Mouse (Mus musculus) MEL (cell line): ENCODE results near the gene Tmem30b. TPM values are rescaled to one million over a fixed set of nuclear protein-coding genes. Genes with fewer than 3 reads are reported as not detected.

Experiments used
- DNase-seq: peaks from one replicate; pipeline ENCODE4 v3.0.0; 2011; ENCODE audit warnings: low read depth, low spot score
- H3K27ac ChIP-seq: 2 replicates; pipeline ENCODE4 v1.5.1; 2012; ENCODE audit warnings: low read depth, mild to moderate bottlenecking, control low read depth, low read length, moderate library complexity; ENCODE audit not compliant: control insufficient read depth
- H3K27me3 ChIP-seq, 2 experiments: fragments of 150-350 bp in 1 of 2; sonication (generic) in 1 of 2; 2 replicates each; pipeline ENCODE4 v1.6.1; 2012; ENCODE audit warnings: low read length in 2 of 2, mild to moderate bottlenecking in 2 of 2, improper control_type of control experiment in 1 of 2, moderate library complexity in 1 of 2; ENCODE audit not compliant: insufficient read depth in 2 of 2, control insufficient read depth in 1 of 2
- H3K36me3 ChIP-seq, 2 experiments: 2 replicates each; pipeline ENCODE4 v1.6.1; 2012 to 2014; ENCODE audit warnings: low read length in 2 of 2, improper control_type of control experiment in 1 of 2, inconsistent platforms in 1 of 2, mild to moderate bottlenecking in 1 of 2; ENCODE audit not compliant: insufficient read depth in 2 of 2, control insufficient read depth in 1 of 2
- H3K4me1 ChIP-seq, 2 experiments: fragments of 150-350 bp in 1 of 2; sonication (generic) in 1 of 2; 2 replicates each; pipeline ENCODE4 v1.6.1; 2012; ENCODE audit warnings: low read length in 2 of 2, improper control_type of control experiment in 1 of 2, mild to moderate bottlenecking in 1 of 2; ENCODE audit not compliant: insufficient read depth in 2 of 2, control insufficient read depth in 1 of 2
- H3K4me3 ChIP-seq, 2 experiments: fragments of 150-350 bp in 1 of 2; sonication (generic) in 1 of 2; 2 replicates each; pipeline ENCODE4 v1.5.1; 2012; ENCODE audit warnings: low read depth in 2 of 2, low read length in 2 of 2, mild to moderate bottlenecking in 2 of 2, moderate library complexity in 2 of 2, control low read depth in 1 of 2, improper control_type of control experiment in 1 of 2; ENCODE audit not compliant: control insufficient read depth in 1 of 2, insufficient read depth in 1 of 2
- H3K79me2 ChIP-seq: 2 replicates; pipeline ENCODE4 v1.6.1; 2012; ENCODE audit warnings: mild to moderate bottlenecking, low read length, moderate library complexity; ENCODE audit not compliant: control insufficient read depth, poor library complexity, insufficient read depth
- H3K9ac ChIP-seq: 2 replicates; pipeline ENCODE4 v1.6.1; 2012; ENCODE audit warnings: low read depth, mild to moderate bottlenecking, control low read depth, low read length, moderate library complexity; ENCODE audit not compliant: control insufficient read depth, poor library complexity, severe bottlenecking
- H3K9me3 ChIP-seq: fragments of 150-350 bp; sonication (generic); replicated peaks from 2 replicates; pipeline ENCODE4 v1.6.1; 2012; ENCODE audit warnings: mild to moderate bottlenecking, low read length, improper control_type of control experiment, moderate library complexity; ENCODE audit not compliant: insufficient read depth
- CTCF ChIP-seq, 3 experiments: IDR thresholded peaks in 2 of 3; conservative IDR thresholded peaks in 1 of 3; 2 replicates each; pipeline ENCODE4 v1.5.1; 2011 to 2012; ENCODE audit warnings: low read length in 3 of 3, low read depth in 2 of 3, mild to moderate bottlenecking in 2 of 3, improper control_type of control experiment in 1 of 3, inconsistent platforms in 1 of 3, mixed read lengths in 1 of 3, moderate library complexity in 1 of 3; ENCODE audit not compliant: control insufficient read depth in 1 of 3, insufficient read depth in 1 of 3, poor library complexity in 1 of 3, severe bottlenecking in 1 of 3
- E2F4 ChIP-seq: IDR thresholded peaks from 2 replicates; pipeline ENCODE4 v1.6.1; 2011; ENCODE audit warnings: low read depth, low read length, improper control_type of control experiment, borderline replicate concordance
- EP300 ChIP-seq, 2 experiments: IDR thresholded peaks; 2 replicates each; pipeline ENCODE4 v1.6.1; 2011; ENCODE audit warnings: improper control_type of control experiment in 2 of 2, low read length in 2 of 2, low read depth in 1 of 2, mild to moderate bottlenecking in 1 of 2
- HCFC1 ChIP-seq: IDR thresholded peaks from 2 replicates; pipeline ENCODE4 v1.6.1; 2012; ENCODE audit warnings: low read depth, mild to moderate bottlenecking, inconsistent platforms, low read length, improper control_type of control experiment, moderate library complexity
- MAZ ChIP-seq: IDR thresholded peaks from 2 replicates; pipeline ENCODE4 v1.6.1; 2012; ENCODE audit warnings: low read depth, mild to moderate bottlenecking, inconsistent platforms, low read length, improper control_type of control experiment
- MEF2A ChIP-seq: IDR thresholded peaks from 2 replicates; pipeline ENCODE4 v1.6.1; 2014; ENCODE audit warnings: low read depth, mild to moderate bottlenecking, inconsistent platforms, low read length, improper control_type of control experiment; ENCODE audit not compliant: poor library complexity, insufficient replicate concordance, severe bottlenecking; ENCODE audit errors: extremely low read depth
- MYB ChIP-seq: IDR thresholded peaks from 2 replicates; pipeline ENCODE4 v1.6.1; 2011; ENCODE audit warnings: mild to moderate bottlenecking, low read depth, low read length, improper control_type of control experiment
- NELFE ChIP-seq: IDR thresholded peaks from 2 replicates; pipeline ENCODE4 v1.6.1; 2011; ENCODE audit warnings: low read depth, low read length, improper control_type of control experiment
- NRF1 ChIP-seq: IDR thresholded peaks from 2 replicates; pipeline ENCODE4 v1.6.1; 2014; ENCODE audit warnings: low read depth, mild to moderate bottlenecking, inconsistent platforms, low read length, improper control_type of control experiment, moderate library complexity; ENCODE audit not compliant: poor library complexity, insufficient read depth, severe bottlenecking
- RAD21 ChIP-seq: IDR thresholded peaks from 2 replicates; pipeline ENCODE4 v1.6.1; 2011; ENCODE audit warnings: mild to moderate bottlenecking, low read depth, low read length, improper control_type of control experiment
- SIN3A ChIP-seq: IDR thresholded peaks from 2 replicates; pipeline ENCODE4 v1.6.1; 2012; ENCODE audit warnings: low read length, improper control_type of control experiment, inconsistent platforms
- SMC3 ChIP-seq: IDR thresholded peaks from 2 replicates; pipeline ENCODE4 v1.6.1; 2011; ENCODE audit warnings: low read depth, low read length, improper control_type of control experiment
- ZC3H11A ChIP-seq: IDR thresholded peaks from 2 replicates; pipeline ENCODE4 v1.6.1; 2012; ENCODE audit warnings: low read depth, mild to moderate bottlenecking, inconsistent platforms, low read length, improper control_type of control experiment
- ZKSCAN1 ChIP-seq: IDR thresholded peaks from 2 replicates; pipeline ENCODE4 v1.6.1; 2012; ENCODE audit warnings: low read depth, mild to moderate bottlenecking, inconsistent platforms, low read length, improper control_type of control experiment, moderate library complexity
- polyA plus RNA-seq, 2 experiments: library from polyadenylated mRNA; stranded (reverse) in 1 of 2; unstranded in 1 of 2; fragments of >175 nt in 1 of 2; fragments of >200 nt in 1 of 2; gene quantifications; 2 replicates each; pipeline versions ENCODE4 v1.2.1 to v1.2.4; 2012; ENCODE audit warnings: low replicate concordance in 2 of 2, low read depth in 1 of 2; ENCODE audit not compliant: insufficient read length in 2 of 2, insufficient read depth in 1 of 2, missing spikeins in 1 of 2
- total RNA-seq: library from RNA; depleted of rRNA; stranded (reverse); fragments of 300-350 nt; gene quantifications from 2 replicates; pipeline ENCODE4 v1.2.3, GENCODE M21; 2012

Tmem30b gene
- total and polyA plus RNA-seq, 3 experiments: not detected

- H3K9ac ChIP-seq: no peak overlapping the region
- no peak for DNase-seq
- H3K9me3 ChIP-seq: no peaks in the 10 kb centered on the region
- H3K79me2 ChIP-seq: no peaks in the 10 kb centered on the region
- H3K4me1 ChIP-seq: no peaks in the 10 kb centered on the region
- H3K27me3 ChIP-seq: no peaks in the 10 kb centered on the region
- TF ChIP-seq EP300 (IDR thresholded peaks at IDR 0.05; ENCODE audit: low read depth in 1 of 2, low read length in 2 of 2): no peak
- TF ChIP-seq ZKSCAN1: no peak
- TF ChIP-seq MAZ: no peak
- H3K4me3 ChIP-seq: no peak overlapping the region
- H3K27ac ChIP-seq: no peak overlapping the region
- H3K36me3 ChIP-seq: no peaks in the 10 kb centered on the region
These were observed 12.5 kb upstream of the Tmem30b start for GRCm38 (mm10) chr12:73558525-73559195.

- DNase-seq: peak; percentile 75
- H3K27me3 ChIP-seq: no peaks in the 10 kb centered on the region
- no peak overlapping the region for H3K4me3 ChIP-seq
- H3K9me3 ChIP-seq: no peaks in the 10 kb centered on the region
- H3K79me2 ChIP-seq: no peaks in the 10 kb centered on the region
- H3K9ac ChIP-seq: no peak overlapping the region
- H3K4me1 ChIP-seq: no peaks in the 10 kb centered on the region
- TF ChIP-seq SMC3 (peak; percentile 54), MYB (no peak), CTCF (IDR thresholded peaks at IDR 0.05 in 2 of 3, conservative IDR thresholded peaks at IDR 0.05 in 1 of 3; ENCODE audit: control insufficient read depth in 1 of 3, insufficient read depth in 1 of 3, low read depth in 2 of 3, low read length in 3 of 3, poor library complexity in 1 of 3, severe bottlenecking in 1 of 3) (peak in 2 of 3 experiments; percentile 55 to 84; a peak in 4 of 6 replicates), ZC3H11A (peak; percentile 49; the same call in 1 of the 2 replicates), RAD21 (peak; percentile 78), HCFC1 (no peak)
- H3K27ac ChIP-seq: no peak overlapping the region
- no peaks in the 10 kb centered on the region for H3K36me3 ChIP-seq
These were observed 8.0 kb upstream of the Tmem30b start for GRCm38 (mm10) chr12:73554155-73554554.

- H3K27ac ChIP-seq: no peak overlapping the region
- no peak overlapping the region for H3K4me3 ChIP-seq
- H3K9ac ChIP-seq: no peak overlapping the region
- DNase-seq: no peak
- no peaks in the 10 kb centered on the region for H3K79me2 ChIP-seq
- no peaks in the 10 kb centered on the region for H3K4me1 ChIP-seq
- H3K27me3 ChIP-seq: no peaks in the 10 kb centered on the region
- no peaks in the 10 kb centered on the region for H3K9me3 ChIP-seq
- no peaks in the 10 kb centered on the region for H3K36me3 ChIP-seq
- TF ChIP-seq SIN3A: no peak
- no peak for TF ChIP-seq EP300 (IDR thresholded peaks at IDR 0.05; ENCODE audit: low read depth in 1 of 2, low read length in 2 of 2)
- no peak for TF ChIP-seq NELFE
- TF ChIP-seq MEF2A: no peak
- no peak for TF ChIP-seq NRF1
- no peak for TF ChIP-seq E2F4
- TF ChIP-seq, all 39 proteins: peak for 0
These were observed 2.1 kb upstream of the Tmem30b start for GRCm38 (mm10) chr12:73548259-73548658.
